Mouse (Mus musculus) monocyte, adult 5-6 weeks (primary cell): Measurements from ENCODE around the gene Olfr726. TPM values are rescaled to one million over a fixed set of nuclear protein-coding genes. Genes with fewer than 3 reads are reported as not detected.
A peak's percentile ranks its signal among the peaks of the same experiment; 100 is the strongest.

Experiments
- ATAC-seq: fragments of 153-309, 156-312 bp; replicated peaks from 2 replicates; pipeline ENCODE4 v1.8.0; 2017; ENCODE audit warnings: mild to moderate bottlenecking; ENCODE audit not compliant: low TSS enrichment, insufficient number of reproducible peaks, severe bottlenecking, poor library complexity, low FRiP score
- total RNA-seq: library from RNA; stranded (forward); fragments of 200-1000, 200-491, 200-594 nt; gene quantifications from 3 replicates; pipeline ENCODE4 v1.2.3, GENCODE M21; 2017

Gene Olfr726
- not detected in 3 replicates for total RNA-seq

GRCm38 (mm10) chr14:50090853-50091252, at the start of gene Olfr726:
Gene Olfr726, minus strand, starts transcription at chr14:50090953.
- no peak for ATAC-seq

GRCm38 (mm10) chr14:50122886-50123285, 32.1 kb upstream of the Olfr726 start, which contains the start of gene Olfr727:
Gene Olfr727, plus strand, starts transcription at chr14:50123186.
- ATAC-seq, result no peak

- no peak for ATAC-seq
These were observed 28.0 kb downstream of the Olfr726 start for GRCm38 (mm10) chr14:50062733-50063104.

GRCm38 (mm10) chr14:50061955-50062732, 28.6 kb downstream of the Olfr726 start:
- peak; percentile 40; the same call in 1 of the 2 replicates for ATAC-seq

DNA sequence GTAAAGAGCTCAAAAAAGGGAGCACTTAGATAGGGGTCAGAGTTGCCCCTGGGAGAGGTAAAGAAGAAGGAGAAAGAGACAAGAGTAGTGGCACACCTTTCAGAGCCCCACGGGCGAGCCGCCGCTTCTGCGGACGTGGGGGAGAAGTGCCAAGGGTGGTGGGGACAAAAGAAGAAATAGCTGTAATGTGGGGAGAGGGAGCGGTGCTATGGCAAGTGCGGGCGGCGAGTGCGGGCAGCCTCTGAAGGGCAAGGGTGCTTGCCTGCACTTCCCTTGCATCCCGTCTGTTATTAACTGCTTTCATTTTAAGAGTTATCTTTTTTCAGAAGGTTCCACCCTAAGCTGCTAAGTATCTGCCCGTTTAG, 29.2 kb downstream of the Olfr726 start:
- no peak for ATAC-seq

DNA sequence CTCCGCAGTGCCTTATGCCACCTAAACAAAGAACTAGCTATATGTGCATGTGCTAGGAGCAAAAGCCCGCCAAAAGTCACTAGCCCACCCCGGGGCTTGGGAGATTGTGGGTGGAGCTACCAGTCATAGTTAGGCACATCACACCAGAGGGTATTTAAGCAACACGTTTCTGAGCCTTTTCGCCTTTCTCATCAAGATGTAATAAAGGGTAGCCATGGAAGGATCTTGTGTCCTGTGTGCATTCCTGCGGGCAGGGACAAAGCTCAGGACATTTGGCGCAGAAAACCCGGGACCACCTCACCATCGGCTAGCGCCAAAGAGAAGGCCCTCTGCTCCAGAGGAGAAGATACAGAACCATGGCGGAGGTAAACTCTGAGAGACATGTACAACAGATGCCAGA, 29.6 kb downstream of the Olfr726 start:
- ATAC-seq, result no peak

DNA sequence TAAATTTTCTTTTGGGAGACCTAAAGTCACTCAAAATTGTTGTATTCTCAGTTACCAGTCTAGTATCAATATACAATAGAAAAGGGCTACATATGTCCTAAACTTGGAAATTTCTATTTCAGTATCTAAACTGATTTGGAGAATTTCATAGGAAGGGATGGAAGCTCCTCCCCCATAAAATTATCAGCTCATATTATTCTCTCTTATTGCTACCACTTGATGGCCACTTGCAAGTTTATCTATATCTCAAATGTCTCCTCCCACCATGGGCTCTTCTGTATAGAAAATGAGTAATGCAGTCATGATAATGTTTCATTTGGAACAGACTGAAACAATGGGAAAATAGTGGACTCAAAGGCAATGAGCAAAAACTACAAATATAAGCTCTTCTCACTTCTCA, 50.5 kb downstream of the Olfr726 start, which contains the start of gene Olfr725:
TSS of gene Olfr725 (minus strand) at position 101 of the 400 bp plus-strand sequence.
- no peak for ATAC-seq

Other genes with a start within 250 kb of the Olfr726 start
- not detected in 3 replicates for gene Olfr722, start 189.0 kb downstream of the Olfr726 start, total RNA-seq
- gene Olfr723, start 159.2 kb downstream of the Olfr726 start, total RNA-seq, result not detected in 3 replicates
- not detected in 3 replicates for gene Olfr724, start 127.7 kb downstream of the Olfr726 start, total RNA-seq
- not detected in 3 replicates for gene Olfr725, start 50.6 kb downstream of the Olfr726 start, total RNA-seq
- not detected in 3 replicates for gene Olfr727, start 32.2 kb upstream of the Olfr726 start, total RNA-seq
- gene Olfr728, start 51.7 kb upstream of the Olfr726 start, total RNA-seq, result not detected in 3 replicates
- gene Olfr729, start 62.0 kb upstream of the Olfr726 start, total RNA-seq, result not detected in 3 replicates
- not detected in 3 replicates for gene Olfr730, start 97.2 kb upstream of the Olfr726 start, total RNA-seq
- not detected in 3 replicates for gene Olfr731, start 150.9 kb upstream of the Olfr726 start, total RNA-seq
- not detected in 3 replicates for gene Olfr732, start 193.3 kb upstream of the Olfr726 start, total RNA-seq
- gene Olfr733, start 210.6 kb upstream of the Olfr726 start, total RNA-seq, result not detected in 3 replicates
- not detected in 3 replicates for gene Olfr734, start 235.8 kb upstream of the Olfr726 start, total RNA-seq